8 mouse cellular contexts compared by ENCODE assay signal in genomic region chr19:37209467-37210128, GRCm38 (mm10). TPM values are rescaled to one million over a fixed set of nuclear protein-coding genes. Genes with fewer than 3 reads are reported as not detected.
DNase-seq lines count a peak whose midpoint lies in the region; ATAC-seq and TF ChIP-seq lines count a peak whose summit lies in the region.

No protein-coding gene starts in this region.

- no peak for DNase-seq in kidney, adult 2 months
- DNase-seq in kidney, postnatal 14 days, result no peak
- no peak for DNase-seq in G1E (ENCODE audit: low spot score)
- DNase-seq in frontal cortex, postnatal 25 days (ENCODE audit: low spot score in 2 of 2), result no peak
- DNase-seq in thymus, postnatal 10 days (ENCODE audit: low spot score in 2 of 2), result no peak
- no peak for DNase-seq in ovary, adult 18-20 months (ENCODE audit: low spot score)

- H3K4me2 ChIP-seq in liver, embryonic 16.5 days (ENCODE audit: low read depth, low read length), result peak overlapping the region; percentile 69

- H3K4me3 ChIP-seq in kidney, adult 2 months (ENCODE audit: insufficient read depth, low read depth, low read length), result peak overlapping the region; percentile 32; the same call in 1 of the 2 replicates
- peak overlapping the region; percentile 91; the same call in 1 of the 2 replicates for H3K4me3 ChIP-seq in G1E (ENCODE audit: low read depth, low read length)
- peak overlapping the region; percentile 77 for H3K4me3 ChIP-seq in liver, embryonic 16.5 days (ENCODE audit: low read depth, low read length)

- no peak for TF ChIP-seq POLR2A in kidney, adult 2 months (IDR thresholded peaks at IDR 0.05; ENCODE audit: low read depth, low read length)

- 60% methylated on average over 8 of the region's 8 CpGs for WGBS in kidney, adult 2 months
- 67% methylated on average over 8 of the region's 8 CpGs for WGBS in liver, embryonic 16.5 days (ENCODE audit: insufficient replicate concordance)

- H3K9ac ChIP-seq in liver, embryonic 16.5 days (ENCODE audit: low read depth, low read length), result peak overlapping the region; percentile 96

- H3K27me3 ChIP-seq in kidney, adult 2 months (replicated peaks; ENCODE audit: control insufficient read depth, insufficient read depth, low read length), result no peaks in the 10 kb centered on the region
- no peaks in the 10 kb centered on the region for H3K27me3 ChIP-seq in G1E (ENCODE audit: insufficient read depth, low read length)
- H3K27me3 ChIP-seq in liver, embryonic 16.5 days (ENCODE audit: control insufficient read depth, insufficient read depth, low read depth, low read length), result no peaks in the 10 kb centered on the region

- H3K9me3 ChIP-seq in G1E (replicated peaks), result no peaks in the 10 kb centered on the region
- H3K9me3 ChIP-seq in liver, embryonic 16.5 days (replicated peaks; ENCODE audit: control insufficient read depth, low read length), result no peaks in the 10 kb centered on the region

- no peak for TF ChIP-seq CTCF in kidney, adult 2 months (conservative IDR thresholded peaks at IDR 0.05; ENCODE audit: insufficient read depth, insufficient read length, low read depth, low read length)
- no peak for TF ChIP-seq CTCF in G1E (IDR thresholded peaks at IDR 0.05; ENCODE audit: low read depth, low read length)

- peaks cover 16% of the 10 kb centered on the region for H3K4me1 ChIP-seq in kidney, adult 2 months (ENCODE audit: control insufficient read depth, insufficient read depth, low read length)
- H3K4me1 ChIP-seq in G1E (ENCODE audit: insufficient read depth, low read depth, low read length), result peaks cover 43% of the 10 kb centered on the region
- H3K4me1 ChIP-seq in liver, embryonic 16.5 days (ENCODE audit: control insufficient read depth, low read depth, low read length), result peaks cover 30% of the 10 kb centered on the region

- no peaks in the 10 kb centered on the region; the same call in 1 of the 2 replicates for H3K36me3 ChIP-seq in kidney, adult 2 months (ENCODE audit: control insufficient read depth, insufficient read depth, low read length)
- peaks cover 38% of the 10 kb centered on the region for H3K36me3 ChIP-seq in G1E (replicated peaks)
- peaks cover 27% of the 10 kb centered on the region for H3K36me3 ChIP-seq in liver, embryonic 16.5 days (ENCODE audit: control insufficient read depth, insufficient read depth)

- H3K27ac ChIP-seq in kidney, adult 2 months (ENCODE audit: insufficient read depth, low read depth, low read length), result peak overlapping the region; percentile 49
- H3K27ac ChIP-seq in liver, embryonic 16.5 days (ENCODE audit: low read length), result peak overlapping the region; percentile 91

- no peak for ATAC-seq in G1E (ENCODE audit: extremely low read depth, insufficient number of reproducible peaks, low FRiP score, poor library complexity, severe bottlenecking)
- ATAC-seq in erythroblast, adult 5-6 weeks (replicated peaks; ENCODE audit: low FRiP score, poor library complexity, severe bottlenecking), result 0 out of 2 replicates have a peak, but pooled peaks have one; percentile 7
- ATAC-seq in liver, embryonic 16.5 days (ENCODE audit: low read depth), result peak; percentile 12

RNA-seq across cellular contexts. Expression of gene Cpeb3, which starts 1.2 kb away (rescaled TPM):
- polyA plus RNA-seq in kidney, adult 2 months (2012; rRNA removed), result 14.2 and 16.4 TPM in 2 replicates
- 3.9 and 5.2 TPM in 2 replicates for total RNA-seq in G1E (2014; fragmentation: Nextera tagmentation)
- 2.0 and 2.4 TPM in 2 replicates for total RNA-seq in G1E (2017)
- 2.0 and 2.9 TPM in 2 replicates for polyA plus RNA-seq in G1E (2012)
- total RNA-seq in erythroblast, adult 5-6 weeks (2015; ENCODE audit: low replicate concordance), result 76.5 and 113 TPM in 2 replicates
- total RNA-seq in erythroblast, adult 5-6 weeks (2017; ENCODE audit: low replicate concordance), result 90.5 and 97.3 TPM in 2 replicates
- 3.7 and 3.8 TPM in 2 replicates for polyA plus RNA-seq in liver, embryonic 16.5 days (2015; fragmentation: Nextera tagmentation; extraction: Ambion mirVana)

RNA-seq across cellular contexts. Expression of gene March5, which starts 2.3 kb away (rescaled TPM):
- polyA plus RNA-seq in kidney, adult 2 months (2012; rRNA removed), result 32.0 and 43.0 TPM in 2 replicates
- total RNA-seq in G1E (2014; fragmentation: Nextera tagmentation), result 131 and 133 TPM in 2 replicates
- total RNA-seq in G1E (2017), result 125 and 129 TPM in 2 replicates
- polyA plus RNA-seq in G1E (2012), result 64.5 and 92.4 TPM in 2 replicates
- 393 and 429 TPM in 2 replicates for total RNA-seq in erythroblast, adult 5-6 weeks (2015; ENCODE audit: low replicate concordance)
- 510 and 553 TPM in 2 replicates for total RNA-seq in erythroblast, adult 5-6 weeks (2017; ENCODE audit: low replicate concordance)
- polyA plus RNA-seq in liver, embryonic 16.5 days (2015; fragmentation: Nextera tagmentation; extraction: Ambion mirVana), result 143 and 145 TPM in 2 replicates

Comparison
In these comparisons a context has a peak if more than half of its experiments do, and no peak if none do; other contexts are left out.
1. H3K4me3 ChIP-seq: peak in every context shown above with its lines; median percentile 91 in G1E; 77 in liver, embryonic 16.5 days; 32 in kidney, adult 2 months.